Mouse (Mus musculus): ENCODE data around the gene Abhd14a. TPM values are rescaled to one million over a fixed set of nuclear protein-coding genes. Genes with fewer than 3 reads are reported as not detected.

Abhd14a gene
- polyA plus RNA-seq, 1 experiment from 2014 or later, result 52.8 TPM

DNA sequence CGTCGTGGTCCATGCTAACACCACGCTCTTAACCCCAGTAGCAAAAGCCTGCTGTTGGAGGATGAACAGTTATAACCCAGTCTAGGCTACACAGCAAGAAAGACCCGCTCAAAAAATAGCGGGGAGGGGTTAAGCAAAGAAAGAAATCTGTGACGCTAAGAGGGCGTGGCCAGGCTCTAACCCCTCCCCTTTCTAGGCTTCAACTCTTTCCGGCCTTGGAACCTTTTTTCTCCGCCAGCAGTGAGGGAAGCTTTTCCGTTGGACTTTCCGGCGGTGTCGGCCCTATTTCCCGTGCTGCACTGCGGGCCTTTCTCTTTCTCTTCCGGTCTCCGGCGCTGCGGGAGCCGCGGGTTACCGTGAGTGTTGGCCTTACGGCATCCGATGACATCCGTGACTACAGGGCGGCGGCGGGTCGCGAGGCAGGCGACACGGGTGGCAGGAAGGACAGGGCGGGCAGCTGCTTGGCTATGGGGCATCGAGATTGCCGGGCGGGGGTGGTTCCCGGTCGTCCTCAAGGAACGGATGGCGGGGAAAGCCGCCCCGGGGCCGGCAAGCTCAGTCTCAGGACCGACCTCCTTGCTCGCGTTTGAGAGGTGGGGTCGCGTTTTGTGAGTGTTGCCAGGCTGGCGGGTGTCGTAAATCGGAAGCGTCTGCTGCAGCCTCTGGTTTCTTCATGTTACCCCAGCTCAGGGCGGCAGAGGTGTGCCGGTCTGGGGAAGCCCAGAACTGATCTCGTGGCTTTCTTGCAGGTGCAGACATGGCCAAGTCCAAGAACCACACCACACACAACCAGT lies 18.1 kb downstream of the Abhd14a start, which contains the start of gene Rpl29:
TSS of gene Rpl29 (plus strand) at position 234 of the 794 bp plus-strand sequence.
- H3K4me1 ChIP-seq (replicated peaks; ENCODE audit: control insufficient read depth, insufficient read depth, low read length), result peaks cover 4% of the 10 kb centered on the region
- H3K4me2 ChIP-seq (ENCODE audit: low read depth, low read length), result peak within 1 kb of the TSS; percentile 70
- ATAC-seq (ENCODE audit: low read depth), result peak; percentile 92
- H3K9me3 ChIP-seq (ENCODE audit: control insufficient read depth, low read length), result no peaks in the 10 kb centered on the region
- H3K36me3 ChIP-seq (ENCODE audit: control insufficient read depth, insufficient read depth, low read length), result peaks cover 18% of the 10 kb centered on the region
- H3K27ac ChIP-seq (ENCODE audit: low read length), result peak within 1 kb of the TSS; percentile 96
- peak within 1 kb of the TSS; percentile 88 for H3K9ac ChIP-seq (ENCODE audit: low read length)
- WGBS, result under 1% methylated on average over 55 of the region's 55 CpGs
- H3K27me3 ChIP-seq (ENCODE audit: control insufficient read depth, insufficient read depth, low read depth, low read length), result no peaks in the 10 kb centered on the region
- peak within 1 kb of the TSS; percentile 64 for H3K4me3 ChIP-seq (ENCODE audit: low read length)

DNA sequence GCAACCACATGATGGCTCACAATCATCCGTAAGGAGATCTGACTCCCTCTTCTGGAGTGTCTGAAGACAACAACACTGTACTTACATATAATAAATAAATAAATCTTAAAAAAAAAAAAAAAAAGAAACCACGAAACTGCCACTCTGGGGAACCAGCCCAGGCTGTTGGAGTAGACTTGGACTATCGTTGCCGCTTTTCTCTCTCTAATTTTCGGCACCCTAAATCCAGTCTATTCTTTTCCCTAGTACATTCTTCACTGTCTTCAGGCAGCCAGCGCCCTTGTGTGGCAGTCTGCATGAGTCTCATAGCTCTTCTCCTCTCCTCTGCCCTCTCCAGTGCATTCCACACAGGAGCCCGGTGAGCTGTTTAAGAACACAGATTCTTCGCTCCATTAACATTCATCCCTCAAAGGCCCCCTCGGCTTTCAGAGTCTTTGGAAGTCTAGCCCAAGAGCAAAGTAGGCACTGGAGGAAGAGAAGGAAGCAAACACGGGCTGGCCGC lies 18.7 kb downstream of the Abhd14a start:
- H3K4me3 ChIP-seq (ENCODE audit: low read length), result peak overlapping the region; percentile 64
- H3K9me3 ChIP-seq (ENCODE audit: control insufficient read depth, low read length), result no peaks in the 10 kb centered on the region
- peaks cover 18% of the 10 kb centered on the region for H3K36me3 ChIP-seq (ENCODE audit: control insufficient read depth, insufficient read depth, low read length)
- peak overlapping the region; percentile 96 for H3K27ac ChIP-seq (ENCODE audit: low read length)
- peak overlapping the region; percentile 70 for H3K4me2 ChIP-seq (ENCODE audit: low read depth, low read length)
- peaks cover 4% of the 10 kb centered on the region for H3K4me1 ChIP-seq (replicated peaks; ENCODE audit: control insufficient read depth, insufficient read depth, low read length)
- 4% methylated on average over 11 of the region's 11 CpGs for WGBS
- peak; percentile 62 for ATAC-seq (ENCODE audit: low read depth)
- no peaks in the 10 kb centered on the region for H3K27me3 ChIP-seq (ENCODE audit: control insufficient read depth, insufficient read depth, low read depth, low read length)
- H3K9ac ChIP-seq (ENCODE audit: low read length), result peak overlapping the region; percentile 79

DNA sequence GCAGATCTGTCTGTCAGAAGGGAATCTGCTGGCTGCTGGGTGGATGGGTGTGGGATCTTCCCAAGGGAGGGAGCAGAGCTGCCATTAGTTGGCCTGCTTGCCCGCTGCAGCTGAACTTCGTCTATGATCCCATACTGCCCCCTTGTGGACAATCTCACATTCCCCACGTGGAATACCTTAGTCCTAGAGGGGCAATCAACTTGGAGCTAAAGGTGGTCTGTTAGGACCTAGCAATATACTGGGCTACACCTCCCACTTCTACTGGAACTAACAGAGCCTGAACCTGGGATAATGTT lies 25.7 kb downstream of the Abhd14a start:
- peak; percentile 84 for ATAC-seq (ENCODE audit: low read depth)
- WGBS, result 0% methylated on average over 3 of the region's 3 CpGs
- Histone ChIP-seq H3K36me3 (ENCODE audit: control insufficient read depth, insufficient read depth, low read length) (no peaks in the 10 kb centered on the region), H3K27me3 (ENCODE audit: control insufficient read depth, insufficient read depth, low read depth, low read length) (no peaks in the 10 kb centered on the region), H3K27ac (ENCODE audit: low read length) (no peak overlapping the region), H3K9me3 (ENCODE audit: control insufficient read depth, low read length) (no peaks in the 10 kb centered on the region), H3K4me3 (ENCODE audit: low read length) (no peak overlapping the region), H3K4me1 (replicated peaks; ENCODE audit: control insufficient read depth, insufficient read depth, low read length) (peaks cover 27% of the 10 kb centered on the region), H3K9ac (ENCODE audit: low read length) (peak overlapping the region; percentile 27), H3K4me2 (ENCODE audit: low read depth, low read length) (peak overlapping the region; percentile 32)

DNA sequence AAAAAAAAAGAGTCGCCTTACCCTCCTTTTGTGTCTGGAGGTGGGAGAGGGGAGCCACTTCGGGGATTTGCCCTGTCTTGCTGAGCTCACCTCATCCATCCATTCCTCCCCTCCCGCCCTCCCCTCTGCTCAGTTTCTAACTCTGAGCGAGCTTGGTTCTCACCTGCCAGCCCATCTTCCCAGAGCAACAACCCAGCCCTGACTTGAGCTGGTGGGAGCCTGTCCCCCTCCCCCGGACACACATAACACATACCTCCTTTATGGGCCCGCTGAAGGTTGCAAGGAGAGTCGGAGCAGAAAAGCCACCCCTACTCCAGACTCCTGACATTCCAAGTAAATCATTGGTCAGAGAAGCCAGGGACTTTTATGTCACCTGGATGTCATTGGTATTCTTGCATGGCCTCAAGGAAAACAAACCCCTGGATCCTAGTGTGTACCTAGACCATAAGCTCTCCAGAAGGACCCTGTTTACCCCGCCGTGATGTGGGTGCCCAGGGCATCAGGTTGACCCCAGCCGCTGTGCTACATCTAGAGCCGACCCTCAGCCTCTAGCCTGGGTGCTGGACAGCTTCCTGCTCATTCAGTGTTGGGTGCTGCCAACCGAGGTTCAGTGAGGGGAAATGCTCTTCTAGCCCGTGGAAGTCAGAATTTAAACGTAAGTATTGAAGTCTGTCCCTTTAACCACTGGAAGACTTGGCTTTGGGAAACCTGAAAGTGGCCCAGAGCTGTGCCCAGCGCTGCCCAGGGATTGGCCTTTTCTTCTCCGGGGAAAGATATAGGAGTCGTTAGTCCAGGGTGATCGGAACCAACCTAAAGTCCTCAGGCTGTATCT lies 26.2 kb downstream of the Abhd14a start:
- Histone ChIP-seq H3K4me3 (ENCODE audit: low read length) (no peak overlapping the region), H3K27me3 (ENCODE audit: control insufficient read depth, insufficient read depth, low read depth, low read length) (no peaks in the 10 kb centered on the region), H3K9me3 (ENCODE audit: control insufficient read depth, low read length) (no peaks in the 10 kb centered on the region), H3K36me3 (ENCODE audit: control insufficient read depth, insufficient read depth, low read length) (no peaks in the 10 kb centered on the region), H3K27ac (ENCODE audit: low read length) (no peak overlapping the region), H3K4me2 (ENCODE audit: low read depth, low read length) (peak overlapping the region; percentile 32), H3K9ac (ENCODE audit: low read length) (peak overlapping the region; percentile 27), H3K4me1 (replicated peaks; ENCODE audit: control insufficient read depth, insufficient read depth, low read length) (peaks cover 27% of the 10 kb centered on the region)
- 15% methylated on average over 18 of the region's 18 CpGs for WGBS
- peak; percentile 20 for ATAC-seq (ENCODE audit: low read depth)

DNA sequence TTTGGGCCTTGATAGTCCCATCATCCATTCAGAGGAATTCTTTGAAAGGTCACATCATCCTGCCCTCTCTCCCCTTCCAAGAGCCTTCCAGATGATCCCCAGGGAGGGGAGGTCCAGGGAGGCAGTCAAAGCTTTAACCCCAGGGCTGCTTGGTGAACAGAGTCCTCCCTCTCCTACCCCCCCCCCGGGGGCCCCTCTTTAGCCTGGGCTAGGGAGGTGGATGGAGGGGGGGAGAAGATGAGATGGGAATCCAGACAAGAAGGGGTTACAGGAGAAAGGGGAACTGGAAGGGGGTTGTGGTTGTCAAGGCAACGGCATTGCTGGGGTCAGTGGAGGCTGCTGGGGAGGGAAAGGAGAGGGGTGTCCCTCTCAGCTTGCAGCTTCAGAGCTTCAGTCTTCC lies 26.9 kb downstream of the Abhd14a start:
- Histone ChIP-seq H3K9ac (ENCODE audit: low read length) (no peak overlapping the region), H3K4me1 (replicated peaks; ENCODE audit: control insufficient read depth, insufficient read depth, low read length) (peaks cover 27% of the 10 kb centered on the region), H3K9me3 (ENCODE audit: control insufficient read depth, low read length) (no peaks in the 10 kb centered on the region), H3K36me3 (ENCODE audit: control insufficient read depth, insufficient read depth, low read length) (no peaks in the 10 kb centered on the region), H3K27me3 (ENCODE audit: control insufficient read depth, insufficient read depth, low read depth, low read length) (no peaks in the 10 kb centered on the region), H3K4me2 (ENCODE audit: low read depth, low read length) (no peak overlapping the region), H3K27ac (ENCODE audit: low read length) (no peak overlapping the region), H3K4me3 (ENCODE audit: low read length) (no peak overlapping the region)
- no peak for ATAC-seq (ENCODE audit: low read depth)
- WGBS, result 0% methylated on average over 2 of the region's 2 CpGs

DNA sequence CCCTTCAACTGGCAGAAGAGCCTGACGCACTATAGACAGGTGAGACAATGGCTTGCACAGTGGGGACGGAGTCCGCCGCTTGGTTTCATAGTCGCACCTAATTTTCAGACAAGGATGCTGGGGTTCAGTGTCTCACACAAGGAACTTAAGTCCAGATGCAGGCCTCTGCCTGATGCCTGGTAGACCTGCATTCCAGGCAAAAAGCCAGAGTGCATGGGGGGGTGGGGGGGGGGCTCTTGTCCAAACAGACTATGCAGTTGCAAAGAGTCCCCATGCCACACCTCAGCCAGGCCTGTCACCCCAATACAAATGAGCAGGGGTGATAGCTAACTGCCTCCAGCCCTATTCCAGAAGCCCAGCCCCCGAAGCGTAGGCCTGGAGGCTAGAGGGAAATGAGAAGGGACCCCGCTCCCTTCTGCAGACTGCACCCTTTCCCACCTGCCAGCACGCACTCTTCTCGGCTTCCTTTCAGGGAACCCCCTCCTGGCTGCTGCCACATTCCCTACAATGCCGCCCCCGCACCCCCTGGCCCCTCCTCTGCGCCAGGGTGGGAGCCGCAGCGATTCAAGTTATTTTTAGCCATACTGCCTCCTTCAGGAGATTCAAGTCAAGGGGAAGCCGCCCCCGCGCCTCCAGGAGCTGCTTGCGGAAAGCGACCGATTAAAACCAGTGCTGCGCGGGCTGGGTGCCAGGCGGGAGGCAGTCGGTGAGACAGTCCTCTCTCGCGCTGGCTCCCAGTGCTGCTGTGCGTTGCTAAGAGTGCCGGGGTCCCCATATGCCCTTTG lies 29.4 kb downstream of the Abhd14a start:
- peak overlapping the region; percentile 28 for H3K4me3 ChIP-seq (ENCODE audit: low read length)
- H3K27ac ChIP-seq (ENCODE audit: low read length), result peak overlapping the region; percentile 57
- H3K9me3 ChIP-seq (ENCODE audit: control insufficient read depth, low read length), result no peaks in the 10 kb centered on the region
- peak; percentile 82 for ATAC-seq (ENCODE audit: low read depth)
- 13% methylated on average over 29 of the region's 29 CpGs for WGBS
- no peaks in the 10 kb centered on the region for H3K27me3 ChIP-seq (ENCODE audit: control insufficient read depth, insufficient read depth, low read depth, low read length)
- H3K4me1 ChIP-seq (replicated peaks; ENCODE audit: control insufficient read depth, insufficient read depth, low read length), result peaks cover 27% of the 10 kb centered on the region
- H3K9ac ChIP-seq (ENCODE audit: low read length), result peak overlapping the region; percentile 65
- H3K36me3 ChIP-seq (ENCODE audit: control insufficient read depth, insufficient read depth, low read length), result no peaks in the 10 kb centered on the region
- peak overlapping the region; percentile 71 for H3K4me2 ChIP-seq (ENCODE audit: low read depth, low read length)

DNA sequence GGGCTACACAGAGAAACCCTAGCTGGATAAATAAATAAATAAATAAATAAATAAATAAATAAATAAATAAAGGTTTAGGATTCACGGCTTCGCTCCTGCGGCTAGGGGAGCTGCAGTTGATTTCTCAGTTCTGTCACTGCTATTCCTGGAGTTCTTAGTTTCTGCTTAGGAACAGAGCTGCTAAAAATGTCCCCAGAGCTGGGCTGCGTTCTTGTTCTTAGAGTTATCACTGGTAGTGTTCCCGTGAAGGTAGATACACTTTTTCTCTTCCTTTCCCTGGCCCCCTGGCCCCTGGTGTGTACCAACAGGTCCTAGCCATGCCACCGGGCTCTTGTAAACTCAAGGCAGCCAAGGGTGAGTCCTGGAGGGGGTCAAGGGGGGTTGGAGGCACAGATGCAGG lies 30.7 kb downstream of the Abhd14a start:
- no peak overlapping the region for H3K9ac ChIP-seq (ENCODE audit: low read length)
- 83% methylated on average over 6 of the region's 6 CpGs for WGBS
- H3K4me3 ChIP-seq (ENCODE audit: low read length), result no peak overlapping the region
- H3K4me1 ChIP-seq (replicated peaks; ENCODE audit: control insufficient read depth, insufficient read depth, low read length), result peaks cover 27% of the 10 kb centered on the region
- H3K36me3 ChIP-seq (ENCODE audit: control insufficient read depth, insufficient read depth, low read length), result no peaks in the 10 kb centered on the region
- H3K27ac ChIP-seq (ENCODE audit: low read length), result no peak overlapping the region
- H3K27me3 ChIP-seq (ENCODE audit: control insufficient read depth, insufficient read depth, low read depth, low read length), result no peaks in the 10 kb centered on the region
- H3K9me3 ChIP-seq (ENCODE audit: control insufficient read depth, low read length), result no peaks in the 10 kb centered on the region
- ATAC-seq (ENCODE audit: low read depth), result no peak
- H3K4me2 ChIP-seq (ENCODE audit: low read depth, low read length), result no peak overlapping the region

DNA sequence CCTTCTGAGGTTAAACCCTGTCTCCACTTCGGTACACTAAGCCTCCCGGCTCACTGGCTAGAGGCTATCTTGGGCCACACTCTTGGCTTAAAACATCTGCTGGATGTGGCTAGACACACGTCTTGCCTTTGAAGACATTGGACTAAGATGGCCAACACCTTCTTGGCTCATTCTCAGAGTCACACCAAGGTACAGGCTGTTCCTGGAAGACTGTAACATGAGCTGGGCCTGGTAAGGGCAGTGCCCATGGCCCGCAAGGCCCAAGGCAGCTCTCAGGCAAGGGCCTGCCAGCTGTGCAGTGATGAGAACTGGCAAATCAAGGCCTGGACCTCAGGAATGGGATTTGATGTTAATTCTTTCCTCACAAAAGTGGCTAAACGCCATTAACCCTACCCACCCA lies 33.9 kb downstream of the Abhd14a start:
- H3K4me2 ChIP-seq (ENCODE audit: low read depth, low read length), result no peak overlapping the region
- H3K4me3 ChIP-seq (ENCODE audit: low read length), result no peak overlapping the region
- H3K9ac ChIP-seq (ENCODE audit: low read length), result no peak overlapping the region
- no peak overlapping the region for H3K27ac ChIP-seq (ENCODE audit: low read length)
- peaks cover 14% of the 10 kb centered on the region for H3K4me1 ChIP-seq (replicated peaks; ENCODE audit: control insufficient read depth, insufficient read depth, low read length)
- H3K36me3 ChIP-seq (ENCODE audit: control insufficient read depth, insufficient read depth, low read length), result no peaks in the 10 kb centered on the region
- ATAC-seq (ENCODE audit: low read depth), result no peak
- no peaks in the 10 kb centered on the region for H3K27me3 ChIP-seq (ENCODE audit: control insufficient read depth, insufficient read depth, low read depth, low read length)
- WGBS, result 79% methylated on average over 5 of the region's 5 CpGs
- no peaks in the 10 kb centered on the region for H3K9me3 ChIP-seq (ENCODE audit: control insufficient read depth, low read length)
